Mouse (Mus musculus) gastrocnemius, postnatal 36 days (tissue): Measurements from ENCODE around the gene Necap1. TPM values are rescaled to one million over a fixed set of nuclear protein-coding genes. Genes with fewer than 3 reads are reported as not detected.

Experiments used
- DNase-seq, 2 experiments: peaks; one replicate each; pipeline ENCODE4 v3.0.0; 2022
- intact Hi-C: fragments of 180-260 bp; cut with DNase I; formaldehyde crosslinking; loops from one replicate; pipeline ENCODE4 v1.15.1; 2025
- long read RNA-seq, 2 experiments: library from polyadenylated mRNA; stranded (forward); transcript quantifications; one replicate each; pipeline ENCODE4 v2.0.0; 2021
- total RNA-seq, 2 experiments: library from RNA; stranded (reverse); gene quantifications; 2 replicates each; pipeline ENCODE4 v1.2.3; 2021

Necap1 gene
- total RNA-seq, result 10 to 100 TPM; 13.2 to 13.8 TPM
- long read RNA-seq, experiment 1, transcript Necap1-201 (8 exons, 2,476 nt), result major isoform, 11 of 21 reads
- long read RNA-seq, experiment 1, partial matches to known transcripts, result 0 of 21 reads
- long read RNA-seq, experiment 1, other reads (novel, unspliced or antisense), result 10 of 21 reads
- long read RNA-seq, experiment 2, transcript Necap1-201 (8 exons, 2,476 nt), result major isoform, 14 of 26 reads
- long read RNA-seq, experiment 2, partial matches to known transcripts, result 12 of 26 reads
- long read RNA-seq, experiment 2, other reads (novel, unspliced or antisense), result 0 of 26 reads

DNA sequence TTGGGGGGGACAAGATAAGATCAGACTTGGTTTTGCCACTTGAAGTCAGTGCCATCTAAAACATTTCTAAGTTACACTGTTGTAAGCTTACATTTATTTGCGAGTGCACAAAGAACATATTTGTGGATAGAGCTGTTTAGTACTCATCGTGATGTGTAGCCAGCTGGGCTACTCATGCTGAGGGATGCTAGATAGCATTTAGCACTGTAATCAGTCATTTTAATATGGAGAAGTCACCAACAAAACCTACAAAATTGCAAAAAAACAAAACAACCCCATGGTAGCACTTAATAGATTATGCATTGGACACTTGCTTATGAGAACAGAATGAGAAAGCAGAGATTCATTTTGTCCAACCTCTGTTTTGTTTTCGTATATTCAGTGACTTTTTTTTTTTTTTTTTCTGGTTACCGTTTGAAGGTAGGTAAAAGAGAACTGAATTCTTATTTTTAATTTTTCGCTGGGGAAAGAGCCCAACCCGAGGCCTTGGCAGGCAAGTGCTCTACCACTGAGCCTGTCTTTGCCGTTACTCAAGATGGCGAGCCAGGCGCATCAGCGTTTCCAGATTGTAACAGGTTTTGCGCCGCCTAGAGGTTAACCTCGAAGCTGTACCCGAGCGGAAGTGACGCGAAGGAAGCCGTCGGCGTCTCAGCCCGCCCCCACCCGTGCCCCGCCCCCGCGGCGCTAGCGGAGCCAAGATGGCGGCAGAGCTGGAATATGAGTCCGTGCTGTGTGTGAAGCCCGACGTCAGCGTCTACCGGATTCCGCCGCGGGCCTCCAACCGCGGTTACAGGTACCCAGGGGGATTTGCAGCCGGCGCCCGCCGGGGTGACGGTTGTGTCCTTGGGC lies at the start of gene Necap1:
Necap1 (plus strand) TSS at position 604 of the 849 bp plus-strand sequence.
- intact Hi-C loops, result loop anchor here (5.0 kb wide), 3 partner anchors 42 to 132 kb away; no protein-coding TSS in a partner anchor
- peak; percentile 94 to 96 for DNase-seq

DNA sequence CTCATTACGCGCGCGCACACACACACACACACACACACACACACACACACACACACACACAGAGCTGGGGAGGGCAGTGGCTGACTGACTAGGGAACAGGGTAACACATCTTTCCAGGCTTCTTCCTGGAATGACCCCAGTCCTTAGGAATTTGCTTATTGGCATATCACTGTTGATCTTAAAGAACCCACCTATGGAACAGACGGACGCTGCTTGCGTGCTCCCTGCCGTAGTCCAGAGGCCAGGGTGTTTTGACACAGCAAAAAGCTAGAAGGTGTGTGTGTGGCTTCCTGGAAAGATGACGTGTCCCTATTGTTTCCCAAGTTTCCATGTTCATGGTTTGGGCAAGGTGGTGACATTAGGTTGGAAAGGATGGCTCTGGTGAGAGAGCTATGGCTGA lies 49.1 kb upstream of the Necap1 start:
- no peak for DNase-seq
- intact Hi-C loops, result no loop called here

GRCm38 (mm10) chr6:122825923-122826742 lies 48.1 kb upstream of the Necap1 start:
- DNase-seq, result peak; percentile 29 to 36
- intact Hi-C loops, result no loop called here

DNA sequence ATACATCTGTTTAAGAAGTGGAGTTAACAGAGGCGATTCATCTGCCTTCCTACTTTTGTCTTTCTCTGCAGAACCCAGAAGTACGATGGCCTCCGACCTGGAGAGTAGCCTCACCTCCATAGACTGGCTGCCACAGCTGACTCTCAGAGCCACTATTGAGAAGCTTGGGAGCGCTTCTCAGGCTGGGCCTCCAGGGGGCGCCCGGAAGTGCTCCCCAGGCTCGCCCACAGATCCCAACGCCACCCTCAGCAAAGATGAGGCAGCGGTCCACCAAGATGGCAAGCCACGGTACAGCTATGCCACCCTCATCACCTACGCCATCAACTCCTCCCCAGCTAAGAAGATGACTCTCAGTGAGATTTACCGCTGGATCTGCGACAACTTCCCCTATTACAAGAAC lies 46.2 kb upstream of the Necap1 start:
- DNase-seq, result no peak
- intact Hi-C loops, result no loop called here

DNA sequence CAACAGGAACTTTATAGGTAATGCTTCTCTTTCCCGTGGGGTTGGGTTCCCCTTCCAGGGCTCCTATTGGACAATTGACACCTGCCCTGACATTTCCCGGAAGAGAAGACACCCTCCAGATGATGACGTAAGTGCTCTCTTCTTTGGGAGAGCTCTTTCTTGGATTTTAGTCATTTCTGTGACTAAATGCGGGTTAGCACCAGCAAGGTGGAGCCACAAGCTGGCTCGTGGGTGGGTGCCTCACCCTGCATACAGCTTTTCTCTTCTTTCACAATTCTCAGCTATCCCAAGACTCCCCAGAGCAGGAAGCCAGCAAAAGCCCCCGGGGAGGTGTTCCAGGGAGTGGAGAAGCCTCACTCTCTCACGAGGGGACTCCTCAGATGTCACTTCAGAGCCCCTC lies 41.4 kb upstream of the Necap1 start:
- DNase-seq, result no peak
- intact Hi-C loops, result loop anchor here (5.0 kb wide), 1 partner anchor 39 kb away; the partner anchor contains the start of gene Necap1

GRCm38 (mm10) chr6:122834365-122834764 lies 39.9 kb upstream of the Necap1 start:
- intact Hi-C loops, result loop anchor here (5.0 kb wide), 1 partner anchor 38 kb away; the partner anchor contains the start of gene Necap1

DNA sequence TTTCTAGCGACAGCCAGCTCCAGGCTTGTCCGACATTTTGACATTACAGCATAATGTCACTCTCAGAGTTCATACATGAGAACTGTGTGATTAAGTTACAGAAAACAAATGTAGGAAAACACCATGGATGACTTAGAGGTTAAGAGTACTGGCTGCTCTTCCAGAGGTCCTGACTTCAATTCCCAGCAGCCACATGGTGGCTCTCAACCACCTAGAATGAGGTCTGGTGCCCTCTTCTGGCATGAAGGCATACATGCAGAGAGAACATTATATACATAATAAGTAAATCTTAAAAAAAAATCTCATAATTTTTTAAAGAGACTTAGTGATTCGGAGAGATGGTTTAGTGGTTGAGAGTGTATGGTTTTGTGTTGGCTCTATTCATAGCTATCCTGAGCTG lies 37.3 kb upstream of the Necap1 start:
- intact Hi-C loops, result no loop called here

More at GRCm38 (mm10) chr6:122834365-122834764, 39.9 kb upstream of the Necap1 start:
- DNase-seq, result no peak

DNA sequence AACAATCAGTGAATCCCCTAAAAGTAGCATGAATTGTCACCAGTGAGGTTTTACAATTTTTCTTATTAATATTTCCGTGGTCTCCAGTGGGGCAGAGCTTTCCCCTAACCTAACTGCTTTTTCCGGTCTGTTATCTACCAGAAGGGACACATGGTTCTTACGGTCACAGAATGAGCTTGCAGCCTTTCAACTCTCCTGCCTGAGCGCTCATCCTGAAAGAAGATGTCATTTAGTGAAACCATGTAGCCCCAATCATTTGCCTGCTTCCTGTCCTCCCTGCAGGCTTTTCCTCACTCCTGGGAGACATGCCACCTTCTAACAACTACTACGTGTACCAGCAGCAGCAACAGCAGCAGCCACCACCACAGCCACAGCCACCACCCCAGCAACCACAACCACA lies 36.7 kb upstream of the Necap1 start:
- intact Hi-C loops, result no loop called here
- no peak for DNase-seq

More for the DNA sequence above, 37.3 kb upstream of the Necap1 start:
- DNase-seq, result no peak

GRCm38 (mm10) chr6:122843759-122844158 lies 30.5 kb upstream of the Necap1 start:
- DNase-seq, result no peak
- intact Hi-C loops, result no loop called here

GRCm38 (mm10) chr6:122852696-122853095 lies 21.6 kb upstream of the Necap1 start:
- no peak for DNase-seq
- intact Hi-C loops, result no loop called here

DNA sequence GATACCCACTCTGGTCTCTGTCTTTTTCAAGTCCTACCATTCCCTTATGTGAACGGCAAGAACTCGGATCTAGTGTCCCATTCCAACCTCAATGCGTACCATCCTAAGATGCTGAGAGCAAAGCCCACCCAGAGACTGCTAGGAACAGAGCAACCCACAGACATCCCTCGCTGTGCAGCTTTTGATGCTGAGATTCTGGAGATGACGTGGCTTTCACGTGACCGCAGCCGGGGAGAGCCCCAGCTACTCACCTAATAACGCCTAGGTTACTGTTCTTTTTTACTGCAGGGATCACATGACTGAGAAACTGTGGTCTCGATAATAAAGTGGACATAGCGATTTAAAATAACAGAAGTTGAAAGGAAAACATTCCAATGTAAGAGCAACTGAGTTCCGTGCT lies 19.7 kb upstream of the Necap1 start:
- no peak for DNase-seq
- intact Hi-C loops, result no loop called here

- no peak for DNase-seq
- intact Hi-C loops, result no loop called here
Measured at GRCm38 (mm10) chr6:122855955-122856354, 18.3 kb upstream of the Necap1 start, which contains the start of gene C3ar1. Gene C3ar1, minus strand, starts transcription at chr6:122856161.

DNA sequence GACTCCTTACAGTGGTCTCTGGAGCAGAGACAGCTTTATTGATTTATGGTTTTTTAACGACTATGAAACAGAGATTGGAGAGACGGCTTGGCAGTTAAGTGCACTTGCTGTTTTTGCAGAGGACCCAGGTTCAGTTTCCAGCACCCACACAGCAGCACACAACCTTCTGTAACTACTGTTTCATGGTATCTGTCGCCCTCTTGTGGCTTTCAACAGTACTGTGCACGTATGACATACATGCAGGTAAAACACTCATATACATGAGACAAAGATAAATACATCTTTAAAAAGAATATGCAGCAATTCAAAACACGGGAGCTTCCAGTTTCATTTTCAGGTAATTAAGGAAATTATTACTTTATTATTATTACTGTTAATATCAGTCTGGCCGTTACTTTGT lies 11.8 kb upstream of the Necap1 start:
- intact Hi-C loops, result no loop called here
- DNase-seq, result no peak

- DNase-seq, result no peak
- intact Hi-C loops, result no loop called here
Measured at GRCm38 (mm10) chr6:122862871-122863270, 11.4 kb upstream of the Necap1 start.

DNA sequence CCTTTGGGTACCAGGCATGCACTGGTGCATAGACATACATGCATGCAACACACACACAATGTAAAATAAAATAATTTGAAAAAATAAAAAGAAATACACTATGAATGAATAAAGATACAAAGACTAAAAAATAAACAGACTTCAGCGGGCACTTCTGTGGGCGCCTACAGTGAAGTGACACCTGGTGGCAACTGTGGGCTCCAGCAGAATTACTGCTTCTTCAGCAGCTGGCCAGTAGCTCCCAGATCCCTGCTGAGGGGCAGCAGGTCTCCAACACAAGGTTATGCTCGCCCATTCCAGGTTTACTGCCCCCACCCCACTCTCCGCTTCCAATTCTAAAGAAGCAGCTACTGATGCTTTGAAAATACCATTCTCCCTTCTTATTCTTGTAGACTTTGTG lies 6.4 kb upstream of the Necap1 start:
- DNase-seq, result no peak
- intact Hi-C loops, result no loop called here

DNA sequence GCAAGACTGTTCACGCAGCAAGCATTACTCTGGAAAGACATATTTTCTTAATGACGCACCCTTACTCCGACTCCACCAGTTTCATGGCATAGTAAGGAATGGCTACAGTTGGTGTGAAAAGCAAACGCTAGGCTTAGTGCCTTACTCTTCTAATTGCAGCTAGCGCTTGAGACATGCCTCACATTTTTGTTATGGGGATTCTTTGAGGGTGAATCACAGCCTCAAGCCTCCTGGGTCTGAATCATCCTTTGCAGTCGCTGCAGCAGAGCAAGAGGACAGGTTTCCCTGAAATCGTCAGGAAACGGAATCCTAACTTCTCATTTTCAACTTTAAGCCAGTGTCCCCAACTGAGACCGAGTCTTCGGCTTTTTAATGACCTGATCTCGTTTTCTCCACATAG lies 4.4 kb upstream of the Necap1 start:
- no peak for DNase-seq
- intact Hi-C loops, result loop anchor here (5.0 kb wide), 3 partner anchors 38 to 128 kb away; no protein-coding TSS in a partner anchor

DNA sequence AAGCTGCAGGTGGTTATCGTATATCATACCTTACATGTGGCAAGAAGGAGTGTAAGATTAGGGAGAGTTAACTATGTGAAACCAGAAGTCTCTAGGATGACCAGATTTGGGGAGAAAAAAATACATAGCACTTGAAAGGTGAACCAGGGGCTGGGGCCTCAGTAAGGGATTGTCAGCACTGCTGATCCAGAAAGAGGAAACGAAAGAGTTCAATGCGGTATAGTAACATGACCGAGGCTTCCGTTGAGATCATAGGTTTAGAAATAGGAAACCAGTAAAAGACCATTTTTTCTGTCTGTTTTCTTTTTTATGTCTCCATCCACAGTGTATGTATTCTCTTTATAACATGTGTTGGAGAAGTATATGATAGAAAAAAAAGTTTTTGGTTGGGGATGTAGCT lies 1.5 kb upstream of the Necap1 start:
- DNase-seq, result no peak
- intact Hi-C loops, result loop anchor here (5.0 kb wide), 3 partner anchors 40 to 130 kb away; no protein-coding TSS in a partner anchor

DNA sequence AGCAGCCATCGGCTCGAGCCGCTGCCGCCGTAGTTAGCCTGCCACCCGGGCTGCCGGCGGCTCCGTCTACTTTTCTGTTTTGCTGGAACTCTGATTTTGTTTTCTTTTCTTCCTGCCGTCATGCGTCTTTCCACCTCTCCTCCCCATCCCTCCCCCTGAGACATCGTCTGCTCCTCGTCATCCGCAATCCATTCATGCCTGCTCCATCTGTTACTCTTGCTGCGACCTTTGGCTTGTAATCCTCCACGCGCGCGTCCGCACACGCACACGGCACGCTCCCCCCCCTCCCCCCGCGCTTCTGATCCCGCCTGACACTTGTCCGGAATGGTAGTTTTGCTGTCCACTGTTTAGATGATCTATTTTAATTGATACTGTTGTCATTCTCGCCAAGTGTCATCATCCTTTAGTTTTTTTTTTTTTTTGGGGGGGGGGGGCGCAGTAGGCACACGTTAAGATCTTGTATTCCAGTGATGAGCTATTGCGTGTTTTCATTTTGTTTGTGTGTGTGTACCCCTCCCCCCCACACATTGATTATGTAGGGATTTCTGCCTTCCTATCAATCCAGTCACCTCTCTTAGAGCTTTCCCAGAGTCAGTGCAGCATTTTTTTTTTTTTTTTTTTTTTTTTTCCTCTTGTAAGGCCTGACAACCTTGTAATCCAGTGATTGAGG lies 581 bp downstream of the Necap1 start:
- no peak for DNase-seq
- intact Hi-C loops, result loop anchor here (5.0 kb wide), 3 partner anchors 43 to 133 kb away; no protein-coding TSS in a partner anchor

DNA sequence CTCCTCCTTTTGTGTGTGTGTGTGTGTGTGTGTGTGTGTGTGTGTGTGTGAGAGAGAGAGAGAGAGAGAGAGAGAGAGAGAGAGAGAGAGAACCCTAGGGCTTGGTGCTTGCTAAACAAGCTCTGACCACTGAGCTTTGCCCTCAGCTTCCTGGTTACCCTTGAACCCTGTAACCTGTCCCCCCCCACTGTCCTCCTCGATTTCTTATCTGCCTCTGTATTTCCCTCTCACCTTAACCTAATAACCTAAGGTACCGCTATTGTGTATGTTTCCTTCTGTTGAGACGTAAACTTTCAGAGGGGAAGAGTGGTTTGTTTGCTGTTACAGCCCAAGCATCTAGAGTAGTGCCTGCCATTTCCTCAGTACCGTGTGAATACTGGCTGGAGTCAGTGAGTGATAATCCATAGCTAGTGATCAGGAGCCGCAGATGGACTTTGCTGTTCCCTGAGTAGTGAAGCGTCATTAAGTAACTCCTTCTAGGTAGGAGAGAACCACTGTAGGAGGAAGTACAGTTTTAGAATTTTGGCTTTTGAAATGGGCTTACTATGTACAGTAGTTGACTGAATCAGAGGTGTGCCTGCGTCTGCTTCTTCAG lies 5.0 kb downstream of the Necap1 start:
- no peak for DNase-seq
- intact Hi-C loops, result no loop called here
